Mouse (Mus musculus): ENCODE results near the gene Trafd1.

The Trafd1 gene

GRCm38 (mm10) chr5:121329333-121330058 lies 55.9 kb downstream of the Trafd1 start:
- DNase-seq: no peak

- no peak for DNase-seq
Observed at GRCm38 (mm10) chr5:121326079-121326805, 59.2 kb downstream of the Trafd1 start.
